Mouse (Mus musculus) bone marrow, adult 2 months (tissue): ENCODE data around the gene Nhlrc2. TPM values are rescaled to one million over a fixed set of nuclear protein-coding genes. Genes with fewer than 3 reads are reported as not detected.

Experiments
- H3K27ac ChIP-seq: fragments of 200-500 bp; 2 replicates; pipeline ENCODE4 v1.5.1; 2012; ENCODE audit warnings: low read depth, mild to moderate bottlenecking, control low read depth, inconsistent platforms, low read length; ENCODE audit not compliant: control insufficient read depth, poor library complexity, insufficient read depth
- H3K4me1 ChIP-seq: fragments of 200-500 bp; 2 replicates; pipeline ENCODE4 v1.6.1; 2011; ENCODE audit warnings: low read length; ENCODE audit not compliant: control insufficient read depth, insufficient read depth
- H3K4me3 ChIP-seq: fragments of 200-500 bp; replicated peaks from 2 replicates; pipeline ENCODE3; 2011; ENCODE audit warnings: mild to moderate bottlenecking, low read depth, low read length, control low read depth; ENCODE audit not compliant: control insufficient read depth
- CTCF ChIP-seq: fragments of 200-500 bp; IDR thresholded peaks from 2 replicates; pipeline ENCODE4 v1.5.1; 2011; ENCODE audit warnings: low read length, control low read depth; ENCODE audit not compliant: control insufficient read depth, insufficient read depth
- POLR2A ChIP-seq: fragments of 200-500 bp; IDR thresholded peaks from 2 replicates; pipeline ENCODE4 v1.6.1; 2011; ENCODE audit warnings: low read depth, mild to moderate bottlenecking, control low read depth, low read length, borderline replicate concordance; ENCODE audit not compliant: control insufficient read depth
- WGBS: fragments of 180-500 bp; shearing (Covaris S2); methylation state at CpG from one replicate; pipeline ENCODE4 v1.1.7; 2018; 5-methylcytosine and 5-hydroxymethylcytosine counted together
- polyA plus RNA-seq: library from polyadenylated mRNA; stranded (reverse); fragments of >200 nt; gene quantifications from 2 replicates; pipeline ENCODE4 v1.2.4, GENCODE M21; 2011; ENCODE audit warnings: low replicate concordance; ENCODE audit not compliant: missing spikeins, insufficient read depth, insufficient read length

Nhlrc2 gene
- polyA plus RNA-seq, 1 experiment: 5.1 TPM

DNA sequence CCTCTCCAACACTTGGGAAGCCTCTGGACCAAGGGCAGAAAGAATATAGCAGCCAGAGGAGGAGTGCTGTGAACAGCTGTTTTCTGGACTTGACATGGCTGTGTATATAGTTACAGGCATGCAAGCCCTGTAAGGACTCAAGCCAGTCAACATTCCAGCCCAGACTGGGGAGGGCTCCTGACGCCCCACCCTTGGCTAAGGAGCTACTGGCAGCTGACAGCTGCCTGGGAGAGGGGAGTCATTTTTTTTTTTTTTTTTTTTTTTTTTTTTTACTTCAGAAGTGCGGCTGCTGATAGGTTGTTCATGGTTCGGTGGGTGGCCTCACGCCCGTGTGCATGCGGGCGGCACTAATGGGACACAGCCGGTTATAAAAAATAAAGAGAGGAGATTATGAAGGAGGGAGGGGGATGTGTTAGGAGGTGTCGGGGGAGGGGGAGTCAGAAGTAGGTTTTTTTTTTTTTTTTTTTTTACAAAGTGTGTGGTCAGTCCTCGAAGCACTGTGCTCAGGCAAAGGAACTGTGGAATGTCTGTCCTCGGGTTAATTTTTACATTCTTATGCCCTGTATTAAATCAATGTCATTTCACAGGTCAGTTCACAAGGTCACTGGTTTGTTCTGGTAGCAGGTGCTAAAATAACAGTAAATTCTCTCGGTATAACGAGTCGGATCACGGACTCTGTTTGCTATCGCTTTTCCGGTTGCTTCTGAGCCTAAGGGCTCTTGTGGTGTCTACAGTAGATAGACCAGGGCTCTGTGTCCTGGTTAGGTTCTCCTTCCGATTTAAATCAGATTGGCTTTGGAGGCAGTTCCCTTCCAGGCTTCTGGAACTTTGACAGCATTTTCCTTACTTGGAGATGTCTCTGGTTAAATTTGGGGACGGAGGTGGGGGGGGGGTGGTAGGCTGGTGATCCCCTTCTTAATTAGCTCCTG lies 104.2 kb downstream of the Nhlrc2 start:
- TF ChIP-seq CTCF: no peak
- TF ChIP-seq POLR2A: no peak
- 76% methylated on average over 19 of the region's 19 CpGs for WGBS
- H3K4me1 ChIP-seq: no peaks in the 10 kb centered on the region
- no peak overlapping the region for H3K4me3 ChIP-seq
- no peak overlapping the region for H3K27ac ChIP-seq

Other genes with a start within 250 kb of the Nhlrc2 start
- 0.52 and 0.70 TPM in 2 replicates for gene Nrap, start 158.2 kb upstream of the Nhlrc2 start, polyA plus RNA-seq
- 6.6 and 12.2 TPM in 2 replicates for gene Casp7, start 151.1 kb upstream of the Nhlrc2 start, polyA plus RNA-seq
- gene Plekhs1, start 86.6 kb upstream of the Nhlrc2 start, polyA plus RNA-seq: 0.41 TPM in 1 of 2 replicates, not detected in the other
- gene Dclre1a, start within 50 bp of the Nhlrc2 start, polyA plus RNA-seq: 8.4 and 10.7 TPM in 2 replicates
- gene Adrb1, start 173.9 kb downstream of the Nhlrc2 start, polyA plus RNA-seq: 0.50 TPM in 1 of 2 replicates, not detected in the other